Mouse (Mus musculus): ENCODE measurements around the gene Crkl. TPM values are rescaled to one million over a fixed set of nuclear protein-coding genes. Genes with fewer than 3 reads are reported as not detected.
A peak's percentile ranks its signal among the peaks of the same experiment; 100 is the strongest.

The Crkl gene
- polyA plus RNA-seq, 1 experiment: 0.84 TPM

DNA sequence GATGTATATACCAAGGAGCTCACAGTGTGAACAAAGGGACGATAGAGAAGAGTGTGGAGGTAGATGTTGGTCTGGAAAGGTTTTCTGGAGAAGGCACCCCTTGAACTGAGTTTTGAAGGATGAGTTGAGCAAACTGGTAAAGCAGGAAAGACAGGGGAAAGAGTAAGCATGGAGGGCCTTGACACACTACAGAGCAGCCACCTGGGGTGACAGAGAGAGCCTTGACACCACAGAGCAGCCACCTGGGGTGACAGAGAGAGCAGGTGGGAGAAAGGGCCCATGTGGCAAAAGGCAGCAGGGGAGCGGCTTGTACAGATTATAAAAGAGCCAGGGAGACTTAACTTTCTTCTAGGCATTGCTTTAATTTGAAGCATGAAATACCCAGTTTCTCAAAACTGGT is 23.0 kb downstream of the Crkl start:
- H3K27me3 ChIP-seq (ENCODE audit: control insufficient read depth): no peaks in the 10 kb centered on the region
- no peak overlapping the region for H3K4me3 ChIP-seq (replicated peaks)
- H3K36me3 ChIP-seq (ENCODE audit: control insufficient read depth): peaks cover 80% of the 10 kb centered on the region
- H3K4me1 ChIP-seq (ENCODE audit: control insufficient read depth): peaks cover 30% of the 10 kb centered on the region
- H3K9me3 ChIP-seq (ENCODE audit: control insufficient read depth, low read length): no peaks in the 10 kb centered on the region
- TF ChIP-seq TAL1 (IDR thresholded peaks at IDR 0.05; ENCODE audit: low read length): no peak
- no peak for TF ChIP-seq GATA1 (IDR thresholded peaks at IDR 0.05; ENCODE audit: low read length)

DNA sequence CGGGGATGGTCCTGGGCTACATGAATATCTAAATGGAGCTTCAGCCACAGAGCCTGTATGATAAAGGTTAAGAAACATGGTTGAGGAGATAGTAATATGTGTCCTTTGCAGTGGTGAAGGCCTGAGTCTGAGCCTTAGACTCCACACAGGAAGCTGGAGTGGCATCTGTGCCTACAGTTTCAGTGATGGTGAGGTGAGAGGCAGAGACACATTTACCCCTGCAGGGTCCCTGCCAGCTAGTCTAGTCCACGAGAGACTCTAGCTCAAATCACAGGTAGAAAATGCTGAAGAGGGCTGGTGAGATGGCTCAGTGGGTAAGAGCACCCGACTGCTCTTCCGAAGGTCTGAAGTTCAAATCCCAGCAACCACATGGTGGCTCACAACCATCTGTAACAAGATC is 23.5 kb downstream of the Crkl start:
- peaks cover 32% of the 10 kb centered on the region for H3K4me1 ChIP-seq (ENCODE audit: control insufficient read depth)
- H3K27me3 ChIP-seq (ENCODE audit: control insufficient read depth): no peaks in the 10 kb centered on the region
- TF ChIP-seq GATA1 (IDR thresholded peaks at IDR 0.05; ENCODE audit: low read length) (no peak), TAL1 (IDR thresholded peaks at IDR 0.05; ENCODE audit: low read length) (no peak)
- peaks cover 76% of the 10 kb centered on the region for H3K36me3 ChIP-seq (ENCODE audit: control insufficient read depth)
- no peaks in the 10 kb centered on the region for H3K9me3 ChIP-seq (ENCODE audit: control insufficient read depth, low read length)
- H3K4me3 ChIP-seq (replicated peaks): no peak overlapping the region

DNA sequence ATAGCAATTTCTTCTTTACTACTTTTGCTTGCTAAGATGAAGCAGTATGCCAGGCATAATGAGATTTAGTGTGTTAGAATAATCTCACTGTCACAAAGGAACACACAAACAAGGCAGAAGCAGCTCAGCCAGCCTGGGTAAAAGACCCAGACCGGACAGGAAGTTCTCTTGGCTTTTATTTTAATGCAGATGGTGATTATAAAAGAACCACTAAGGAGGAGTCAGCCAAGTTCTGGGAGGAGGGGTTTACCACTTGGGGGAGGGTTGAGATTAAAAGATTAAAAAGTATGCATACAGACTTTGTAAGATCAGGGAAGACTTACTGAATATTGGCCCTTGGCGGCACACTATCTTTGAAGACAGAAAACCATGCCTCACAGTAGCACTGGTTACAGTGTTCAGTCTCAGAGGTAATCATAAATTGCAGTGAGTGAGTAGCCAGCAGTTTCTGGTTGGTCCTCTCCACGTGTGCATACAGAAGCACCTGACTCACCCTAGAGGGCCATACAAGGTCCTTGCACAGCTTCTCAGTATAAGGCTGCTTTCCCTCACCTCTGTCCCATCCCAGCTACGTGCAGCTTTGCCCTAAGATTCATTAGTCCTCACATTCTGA is 26.6 kb downstream of the Crkl start:
- H3K9me3 ChIP-seq (ENCODE audit: control insufficient read depth, low read length): no peaks in the 10 kb centered on the region
- peaks cover 74% of the 10 kb centered on the region for H3K36me3 ChIP-seq (ENCODE audit: control insufficient read depth)
- no peaks in the 10 kb centered on the region for H3K27me3 ChIP-seq (ENCODE audit: control insufficient read depth)
- no peak for TF ChIP-seq TAL1 (IDR thresholded peaks at IDR 0.05; ENCODE audit: low read length)
- TF ChIP-seq GATA1 (IDR thresholded peaks at IDR 0.05; ENCODE audit: low read length): no peak
- no peak overlapping the region for H3K4me3 ChIP-seq (replicated peaks)
- H3K4me1 ChIP-seq (ENCODE audit: control insufficient read depth): peaks cover 42% of the 10 kb centered on the region

DNA sequence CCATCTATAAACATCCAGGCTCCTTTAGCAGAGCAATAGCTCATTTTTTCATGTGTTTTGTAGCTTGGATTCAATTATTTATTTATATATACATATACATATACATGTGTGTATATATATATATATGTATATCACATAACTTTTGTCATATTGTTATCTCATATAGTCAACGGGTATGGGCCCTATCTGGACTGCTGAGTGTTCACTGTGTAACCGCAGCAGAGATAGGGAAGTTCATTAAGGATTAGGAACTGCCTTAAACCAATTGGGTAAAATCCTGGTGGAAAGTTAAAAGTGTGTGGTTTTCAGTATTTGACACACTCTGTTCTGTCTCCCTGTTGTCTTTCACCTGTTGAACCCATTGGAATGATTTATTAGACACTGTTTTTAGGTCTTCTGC is 29.7 kb downstream of the Crkl start:
- H3K9me3 ChIP-seq (ENCODE audit: control insufficient read depth, low read length): no peaks in the 10 kb centered on the region

DNA sequence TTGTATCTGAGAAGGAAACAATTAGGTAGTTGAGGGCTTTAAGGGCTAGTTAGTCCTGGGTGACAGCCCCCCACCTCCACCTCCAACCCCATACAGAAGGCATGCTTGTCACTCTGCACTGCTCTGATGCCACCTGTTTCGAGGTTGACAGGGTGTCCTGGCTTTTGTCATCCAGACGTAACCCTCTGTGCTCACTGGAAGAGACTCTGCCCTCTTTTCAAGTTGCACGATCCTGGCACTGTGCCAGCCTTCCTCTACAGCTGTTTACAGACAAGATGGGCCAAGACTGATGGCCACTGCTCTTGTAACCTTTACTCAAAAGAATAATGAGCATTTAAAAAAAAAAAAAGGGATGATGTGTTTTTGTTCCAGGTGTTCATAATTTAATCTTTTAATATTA is 34.7 kb downstream of the Crkl start:
- Histone ChIP-seq H3K4me1 (ENCODE audit: control insufficient read depth) (peaks cover 23% of the 10 kb centered on the region), H3K36me3 (ENCODE audit: control insufficient read depth) (peaks cover 70% of the 10 kb centered on the region), H3K9me3 (ENCODE audit: control insufficient read depth, low read length) (no peaks in the 10 kb centered on the region), H3K27me3 (ENCODE audit: control insufficient read depth) (peaks cover 20% of the 10 kb centered on the region), H3K4me3 (replicated peaks) (no peak overlapping the region)
- TF ChIP-seq TAL1 (IDR thresholded peaks at IDR 0.05; ENCODE audit: low read length) (no peak), GATA1 (IDR thresholded peaks at IDR 0.05; ENCODE audit: low read length) (no peak)

More for the DNA sequence above, 29.7 kb downstream of the Crkl start:
- Histone ChIP-seq H3K4me1 (ENCODE audit: control insufficient read depth) (peaks cover 33% of the 10 kb centered on the region), H3K27me3 (ENCODE audit: control insufficient read depth) (no peaks in the 10 kb centered on the region), H3K36me3 (ENCODE audit: control insufficient read depth) (peaks cover 82% of the 10 kb centered on the region), H3K4me3 (replicated peaks) (no peak overlapping the region)
- TF ChIP-seq GATA1 (IDR thresholded peaks at IDR 0.05; ENCODE audit: low read length) (no peak), TAL1 (IDR thresholded peaks at IDR 0.05; ENCODE audit: low read length) (no peak)

DNA sequence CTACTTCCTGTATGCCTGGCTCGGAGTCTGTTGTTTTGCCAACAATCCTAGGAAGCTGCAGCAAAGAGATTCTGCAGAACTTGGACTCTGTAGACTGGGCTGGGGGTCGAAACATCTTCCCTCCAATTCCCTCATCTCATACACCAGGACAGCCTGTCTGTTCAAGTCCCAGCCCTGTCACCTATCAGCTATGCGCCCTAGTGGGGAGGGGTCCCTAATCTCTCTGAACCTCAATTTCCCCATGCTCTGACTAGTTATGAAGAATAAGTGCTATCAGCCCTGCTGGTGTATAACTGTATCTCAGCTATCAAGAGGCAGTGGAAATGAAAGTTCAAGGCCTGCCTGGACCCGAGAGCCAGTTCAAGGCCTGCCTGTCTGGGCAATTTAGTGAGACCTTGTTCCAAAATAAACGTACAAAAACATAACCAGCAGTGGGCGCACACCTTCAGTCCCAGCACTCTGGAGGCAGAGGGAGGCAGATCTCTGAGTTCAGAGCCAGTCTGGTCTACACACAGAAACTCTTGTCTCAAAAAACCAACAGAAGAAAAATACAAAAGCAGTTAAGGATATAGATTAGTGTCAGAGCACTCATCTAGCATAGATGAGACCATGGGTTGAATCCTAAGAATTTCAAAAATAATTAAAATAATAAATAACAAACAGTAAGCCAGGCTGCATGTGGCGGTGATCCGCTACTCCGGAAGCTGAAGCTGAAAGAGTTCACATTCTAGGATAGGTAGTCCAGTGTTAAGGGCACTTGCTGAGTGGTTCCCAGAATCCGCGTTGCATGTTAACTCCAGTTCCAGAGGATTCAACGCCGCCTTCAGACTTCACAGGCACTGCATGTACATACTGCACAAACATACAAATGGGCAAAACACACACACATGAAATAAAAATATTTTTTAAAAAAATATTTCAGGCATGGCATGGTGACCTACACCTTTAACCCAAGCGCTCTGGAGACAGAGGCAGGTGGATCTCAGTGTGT is 37.0 kb downstream of the Crkl start:
- Histone ChIP-seq H3K4me3 (replicated peaks) (no peak overlapping the region), H3K27me3 (ENCODE audit: control insufficient read depth) (peaks cover 26% of the 10 kb centered on the region), H3K4me1 (ENCODE audit: control insufficient read depth) (peaks cover 16% of the 10 kb centered on the region), H3K36me3 (ENCODE audit: control insufficient read depth) (peaks cover 47% of the 10 kb centered on the region), H3K9me3 (ENCODE audit: control insufficient read depth, low read length) (no peaks in the 10 kb centered on the region)
- TF ChIP-seq GATA1 (IDR thresholded peaks at IDR 0.05; ENCODE audit: low read length) (no peak), TAL1 (IDR thresholded peaks at IDR 0.05; ENCODE audit: low read length) (no peak)

DNA sequence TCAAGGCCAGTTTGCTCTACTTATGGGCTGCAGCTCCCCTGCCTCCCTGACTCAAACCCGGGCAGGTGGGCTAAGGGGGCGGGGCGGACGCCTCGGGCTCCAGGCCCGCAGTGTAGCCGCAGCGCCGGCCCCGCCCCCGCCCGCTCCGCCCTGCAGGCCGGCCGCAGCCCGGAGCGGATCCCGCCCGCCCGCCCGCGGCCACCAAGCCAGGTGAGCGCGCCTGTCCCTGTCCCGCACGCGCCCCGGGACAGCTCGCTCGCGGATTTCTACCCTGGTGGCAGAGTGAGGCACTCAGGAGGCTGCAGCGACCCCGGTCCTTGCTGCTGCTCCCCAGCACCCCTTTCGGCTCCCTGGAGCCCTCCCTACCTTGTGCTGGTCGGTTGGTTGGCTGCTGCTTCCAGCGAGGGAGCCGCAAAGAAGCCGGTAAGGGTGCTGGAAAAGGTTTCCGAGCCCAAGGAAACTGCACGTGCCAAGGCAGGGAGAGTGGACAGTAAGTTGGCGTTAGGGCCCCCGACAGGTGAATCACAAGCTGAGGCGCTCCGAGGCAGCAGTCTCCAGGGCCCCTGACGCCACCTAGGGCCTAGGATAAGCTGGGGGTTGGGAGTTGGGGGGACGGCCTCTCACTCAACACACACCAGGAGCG is 37.8 kb downstream of the Crkl start, which contains the start of gene Aifm3:
Gene Aifm3 (plus strand): TSS at position 143 of the 643 bp plus-strand sequence.
- peaks cover 39% of the 10 kb centered on the region for H3K36me3 ChIP-seq (ENCODE audit: control insufficient read depth)
- peak within 1 kb of the TSS; percentile 60 for H3K4me3 ChIP-seq (replicated peaks)
- H3K27me3 ChIP-seq (ENCODE audit: control insufficient read depth): peaks cover 26% of the 10 kb centered on the region
- no peaks in the 10 kb centered on the region for H3K9me3 ChIP-seq (ENCODE audit: control insufficient read depth, low read length)
- TF ChIP-seq TAL1 (IDR thresholded peaks at IDR 0.05; ENCODE audit: low read length) (no peak), GATA1 (IDR thresholded peaks at IDR 0.05; ENCODE audit: low read length) (no peak)
- H3K4me1 ChIP-seq (ENCODE audit: control insufficient read depth): peaks cover 16% of the 10 kb centered on the region

DNA sequence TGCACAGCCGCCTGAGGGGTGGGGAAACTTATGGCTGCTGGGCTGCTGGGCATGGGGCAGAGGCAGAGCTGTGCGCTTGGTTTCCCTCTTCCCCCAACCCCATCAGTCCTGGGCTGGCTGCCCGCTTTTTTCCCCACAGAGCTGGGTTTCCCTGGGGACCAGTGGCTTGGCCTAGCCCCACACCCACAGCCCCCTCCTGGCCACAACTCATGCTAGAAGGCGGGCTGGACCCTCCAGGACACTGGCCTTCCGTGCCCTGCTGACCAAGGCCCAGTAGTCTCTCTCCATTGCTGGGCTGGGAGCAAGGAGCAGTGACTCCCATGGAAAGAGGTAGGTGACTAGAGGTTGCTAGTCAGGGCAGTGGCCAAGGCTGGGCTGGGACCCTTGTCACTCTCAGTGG is 39.4 kb downstream of the Crkl start:
- H3K4me3 ChIP-seq (replicated peaks): no peak overlapping the region
- H3K36me3 ChIP-seq (ENCODE audit: control insufficient read depth): peaks cover 23% of the 10 kb centered on the region
- H3K27me3 ChIP-seq (ENCODE audit: control insufficient read depth): peaks cover 28% of the 10 kb centered on the region
- H3K4me1 ChIP-seq (ENCODE audit: control insufficient read depth): peaks cover 16% of the 10 kb centered on the region
- TF ChIP-seq GATA1 (IDR thresholded peaks at IDR 0.05; ENCODE audit: low read length) (no peak), TAL1 (IDR thresholded peaks at IDR 0.05; ENCODE audit: low read length) (no peak)
- H3K9me3 ChIP-seq (ENCODE audit: control insufficient read depth, low read length): no peaks in the 10 kb centered on the region
